Mouse (Mus musculus): ENCODE data around the gene Senp1.

DNA sequence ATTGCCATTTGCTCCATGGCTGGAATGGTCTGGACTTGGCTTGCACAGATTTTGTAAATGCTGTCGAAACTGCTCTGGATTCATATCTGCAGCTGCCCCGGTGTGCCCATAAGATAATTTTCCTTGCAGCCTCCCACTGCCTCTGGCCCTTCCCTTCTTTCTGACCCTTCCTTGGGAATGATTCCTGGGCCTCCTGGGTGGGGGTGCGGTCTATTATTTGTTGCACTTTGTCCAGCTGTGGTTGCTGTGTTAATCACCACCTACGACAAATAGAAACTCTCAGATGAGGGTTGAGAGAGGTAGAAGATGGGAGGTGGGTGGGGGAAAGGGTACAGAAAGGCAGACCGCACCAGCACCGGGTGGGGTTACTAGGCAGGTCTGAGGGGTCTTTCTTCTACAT lies 13.7 kb upstream of the Senp1 start:
- no peak for TF ChIP-seq MAX (IDR thresholded peaks at IDR 0.05; ENCODE audit: low read depth)
- TF ChIP-seq POLR2A (IDR thresholded peaks at IDR 0.05; ENCODE audit: insufficient read length, low read depth): no peak
- no peak for TF ChIP-seq MYOD1 (IDR thresholded peaks at IDR 0.05; ENCODE audit: control insufficient read depth in 1 of 3, insufficient read length in 2 of 3, low read depth in 2 of 3)
- TF ChIP-seq MYOG (IDR thresholded peaks at IDR 0.05; ENCODE audit: control insufficient read depth in 1 of 3, insufficient read depth in 1 of 3, insufficient read length in 2 of 3, low read depth in 2 of 3): no peak
- TF ChIP-seq TCF12 (IDR thresholded peaks at IDR 0.05; ENCODE audit: insufficient read depth, poor library complexity, severe bottlenecking): no peak
- TF ChIP-seq USF1 (IDR thresholded peaks at IDR 0.05; ENCODE audit: low read depth): no peak
- TF ChIP-seq REST (IDR thresholded peaks at IDR 0.05; ENCODE audit: insufficient read depth, insufficient read length): no peak

Data from myocyte (in vitro differentiated cells).